Mouse (Mus musculus): Measurements from ENCODE around the gene Nfkbib. TPM values are rescaled to one million over a fixed set of nuclear protein-coding genes. Genes with fewer than 3 reads are reported as not detected.

Gene Nfkbib
- polyA plus RNA-seq, 1 experiment from 2014 or later: 70.2 TPM

DNA sequence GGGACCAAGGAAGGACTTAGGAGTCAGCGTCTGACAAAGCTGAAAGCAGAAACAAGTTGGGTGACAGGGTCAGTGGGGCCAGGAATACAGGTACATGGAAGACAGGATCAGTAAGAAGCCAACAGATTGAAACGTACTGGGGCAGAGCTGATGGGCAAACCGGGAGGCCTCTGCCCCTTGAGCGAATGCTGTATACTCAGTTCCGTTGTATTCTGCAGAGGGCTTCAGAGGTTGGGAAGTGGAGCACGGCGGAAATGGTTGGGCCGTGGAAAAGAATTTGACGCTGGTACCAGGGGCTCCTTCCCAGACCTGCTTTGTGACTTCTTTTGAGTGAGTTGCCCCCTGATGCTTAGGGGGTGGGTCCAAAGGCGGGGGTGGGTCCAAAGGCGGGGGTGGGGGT, 34.1 kb downstream of the Nfkbib start:
- peaks cover 7% of the 10 kb centered on the region; the same call in 1 of the 2 replicates for H3K27me3 ChIP-seq (replicated peaks; ENCODE audit: control insufficient read depth, insufficient read depth, low read length)
- peak overlapping the region; percentile 53; the same call in 1 of the 2 replicates for H3K9ac ChIP-seq (ENCODE audit: low read depth, low read length)
- peaks cover 7% of the 10 kb centered on the region for H3K9me3 ChIP-seq (ENCODE audit: control insufficient read depth, low read length)
- WGBS: 6% methylated on average over 11 of the region's 11 CpGs
- peaks cover 3% of the 10 kb centered on the region; the same call in 1 of the 2 replicates for H3K4me1 ChIP-seq (ENCODE audit: control insufficient read depth, insufficient read depth, low read depth, low read length)
- no peaks in the 10 kb centered on the region for H3K36me3 ChIP-seq (ENCODE audit: control insufficient read depth, insufficient read depth, low read length)
- no peak overlapping the region for H3K27ac ChIP-seq (ENCODE audit: low read depth, low read length)
- peak overlapping the region; percentile 62 for H3K4me2 ChIP-seq (ENCODE audit: low read length)
- no peak; the same call in 1 of the 2 replicates for ATAC-seq
- H3K4me3 ChIP-seq (ENCODE audit: low read length): peak overlapping the region; percentile 42

- Histone ChIP-seq H3K4me2 (ENCODE audit: low read length) (peak overlapping the region; percentile 62), H3K4me3 (ENCODE audit: low read length) (peak overlapping the region; percentile 42), H3K9me3 (ENCODE audit: control insufficient read depth, low read length) (peaks cover 7% of the 10 kb centered on the region), H3K36me3 (ENCODE audit: control insufficient read depth, insufficient read depth, low read length) (no peaks in the 10 kb centered on the region), H3K27me3 (replicated peaks; ENCODE audit: control insufficient read depth, insufficient read depth, low read length) (peaks cover 7% of the 10 kb centered on the region; the same call in 1 of the 2 replicates), H3K9ac (ENCODE audit: low read depth, low read length) (peak overlapping the region; percentile 53), H3K27ac (ENCODE audit: low read depth, low read length) (no peak overlapping the region), H3K4me1 (ENCODE audit: control insufficient read depth, insufficient read depth, low read depth, low read length) (peaks cover 9% of the 10 kb centered on the region; the same call in 1 of the 2 replicates)
- 4% methylated on average over 45 of the region's 58 CpGs for WGBS
- peak; percentile 83 for ATAC-seq
These were observed 34.8 kb downstream of the Nfkbib start for GRCm38 (mm10) chr7:28732341-28733142.

- Histone ChIP-seq H3K4me3 (ENCODE audit: low read length) (no peak overlapping the region), H3K9me3 (ENCODE audit: control insufficient read depth, low read length) (peaks cover 7% of the 10 kb centered on the region), H3K27me3 (replicated peaks; ENCODE audit: control insufficient read depth, insufficient read depth, low read length) (0 out of 2 replicates have a peak, but pooled peaks cover under 1% of the 10 kb centered on the region), H3K36me3 (ENCODE audit: control insufficient read depth, insufficient read depth, low read length) (no peaks in the 10 kb centered on the region), H3K9ac (ENCODE audit: low read depth, low read length) (0 out of 2 replicates have a peak overlapping the region, but pooled peaks have one; percentile 28), H3K27ac (ENCODE audit: low read depth, low read length) (no peak overlapping the region), H3K4me2 (ENCODE audit: low read length) (no peak overlapping the region), H3K4me1 (ENCODE audit: control insufficient read depth, insufficient read depth, low read depth, low read length) (peaks cover 7% of the 10 kb centered on the region; the same call in 1 of the 2 replicates)
- ATAC-seq: 0 out of 2 replicates have a peak, but pooled peaks have one; percentile 28
- 33% methylated on average over 10 of the region's 10 CpGs for WGBS
These were observed 39.5 kb downstream of the Nfkbib start for GRCm38 (mm10) chr7:28727649-28728340.

DNA sequence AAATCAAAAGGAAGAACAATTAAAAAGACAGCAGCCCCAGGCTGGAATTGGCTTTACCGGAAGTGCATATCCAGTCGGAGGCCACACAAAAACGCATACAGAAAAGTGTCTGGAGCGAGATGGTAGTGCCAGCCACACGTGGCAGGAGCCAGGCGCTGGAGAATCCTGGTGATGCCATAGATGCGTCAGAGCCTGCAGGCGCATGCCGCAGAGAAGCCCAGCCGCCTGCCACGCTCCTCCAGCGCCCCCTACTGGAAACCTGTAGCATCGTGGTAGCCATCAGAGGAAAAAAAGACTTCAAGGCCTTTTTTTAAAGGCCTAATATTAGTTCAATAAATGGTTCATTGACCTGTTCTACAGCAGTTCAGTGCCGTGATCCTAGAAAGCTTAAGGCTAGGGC, 40.7 kb downstream of the Nfkbib start:
- Histone ChIP-seq H3K4me2 (ENCODE audit: low read length) (peak overlapping the region; percentile 36), H3K9ac (ENCODE audit: low read depth, low read length) (0 out of 2 replicates have a peak overlapping the region, but pooled peaks have one; percentile 19), H3K36me3 (ENCODE audit: control insufficient read depth, insufficient read depth, low read length) (no peaks in the 10 kb centered on the region), H3K4me1 (ENCODE audit: control insufficient read depth, insufficient read depth, low read depth, low read length) (peaks cover 7% of the 10 kb centered on the region; the same call in 1 of the 2 replicates), H3K27ac (ENCODE audit: low read depth, low read length) (no peak overlapping the region), H3K27me3 (replicated peaks; ENCODE audit: control insufficient read depth, insufficient read depth, low read length) (no peaks in the 10 kb centered on the region), H3K9me3 (ENCODE audit: control insufficient read depth, low read length) (peaks cover 7% of the 10 kb centered on the region), H3K4me3 (ENCODE audit: low read length) (no peak overlapping the region)
- 9% methylated on average over 14 of the region's 14 CpGs for WGBS
- peak; percentile 70 for ATAC-seq

DNA sequence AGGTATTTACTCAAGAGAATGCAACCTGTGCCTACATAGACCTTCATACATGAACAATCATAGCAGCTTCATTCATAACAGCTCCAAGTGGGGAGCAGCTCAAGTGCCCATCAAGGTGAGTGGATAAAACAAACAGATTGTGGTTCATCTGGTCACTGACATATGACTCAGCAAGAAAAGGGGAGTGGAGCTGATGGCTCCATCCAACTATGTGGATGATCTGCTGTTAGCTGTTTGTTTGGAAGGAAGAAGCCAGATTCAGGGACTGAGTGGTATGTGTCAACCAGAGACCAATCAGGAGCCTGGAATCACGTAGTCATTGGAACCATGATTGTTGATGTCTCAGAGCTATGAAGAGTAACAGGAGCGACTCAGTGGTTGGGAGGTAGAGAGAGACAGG, 42.7 kb downstream of the Nfkbib start:
- H3K27me3 ChIP-seq (replicated peaks; ENCODE audit: control insufficient read depth, insufficient read depth, low read length): no peaks in the 10 kb centered on the region
- H3K4me1 ChIP-seq (ENCODE audit: control insufficient read depth, insufficient read depth, low read depth, low read length): peaks cover 7% of the 10 kb centered on the region; the same call in 1 of the 2 replicates
- no peak overlapping the region for H3K9ac ChIP-seq (ENCODE audit: low read depth, low read length)
- 93% methylated on average over 2 of the region's 2 CpGs for WGBS
- ATAC-seq: no peak
- no peak overlapping the region for H3K4me2 ChIP-seq (ENCODE audit: low read length)
- H3K9me3 ChIP-seq (ENCODE audit: control insufficient read depth, low read length): no peaks in the 10 kb centered on the region
- H3K36me3 ChIP-seq (ENCODE audit: control insufficient read depth, insufficient read depth, low read length): no peaks in the 10 kb centered on the region
- no peak overlapping the region for H3K4me3 ChIP-seq (ENCODE audit: low read length)
- no peak overlapping the region for H3K27ac ChIP-seq (ENCODE audit: low read depth, low read length)

- H3K4me1 ChIP-seq (ENCODE audit: control insufficient read depth, insufficient read depth, low read depth, low read length): no peaks in the 10 kb centered on the region
- no peak for ATAC-seq
- H3K4me3 ChIP-seq (ENCODE audit: low read length): no peak overlapping the region
- H3K4me2 ChIP-seq (ENCODE audit: low read length): no peak overlapping the region
- no peaks in the 10 kb centered on the region for H3K36me3 ChIP-seq (ENCODE audit: control insufficient read depth, insufficient read depth, low read length)
- no peak overlapping the region for H3K27ac ChIP-seq (ENCODE audit: low read depth, low read length)
- WGBS: 92% methylated on average over 7 of the region's 7 CpGs
- H3K9ac ChIP-seq (ENCODE audit: low read depth, low read length): no peak overlapping the region
- no peaks in the 10 kb centered on the region for H3K9me3 ChIP-seq (ENCODE audit: control insufficient read depth, low read length)
- H3K27me3 ChIP-seq (replicated peaks; ENCODE audit: control insufficient read depth, insufficient read depth, low read length): no peaks in the 10 kb centered on the region
These were observed 45.2 kb downstream of the Nfkbib start for GRCm38 (mm10) chr7:28722079-28722478.

DNA sequence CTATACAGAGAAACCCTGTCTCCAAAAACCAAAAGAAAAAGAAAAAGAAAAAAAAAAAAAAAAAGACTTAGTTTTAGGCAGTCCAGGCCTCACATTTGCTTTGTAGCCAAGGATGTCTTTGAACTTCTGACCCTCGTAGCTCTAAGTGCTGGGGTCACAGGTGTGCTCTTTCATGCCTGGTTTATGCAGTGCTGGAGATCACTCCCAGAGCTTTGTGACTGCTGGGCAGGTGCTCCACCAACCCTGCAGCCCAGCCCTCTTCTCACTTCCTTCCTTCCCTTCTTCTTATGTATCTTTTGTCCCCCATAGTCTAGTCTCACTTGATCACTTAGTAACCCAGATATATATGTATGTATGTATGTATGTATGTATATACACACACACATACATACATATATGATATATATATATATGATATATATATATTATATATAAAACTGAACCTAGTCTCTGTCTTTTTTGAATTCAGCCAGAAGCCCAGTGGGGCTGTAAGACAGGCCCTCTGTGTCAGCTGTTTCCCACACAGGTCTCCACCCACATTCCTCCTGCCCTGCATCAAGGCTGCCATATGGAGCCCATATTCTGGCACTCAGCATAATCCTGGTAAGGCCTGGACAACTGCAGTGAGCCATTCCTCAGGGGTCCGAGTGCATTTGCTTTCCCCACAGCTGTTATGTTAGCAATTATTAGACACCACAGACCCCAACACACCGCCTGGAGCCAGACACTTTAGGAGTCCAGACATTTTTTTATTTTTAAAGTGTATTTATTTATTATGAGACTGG, 46.4 kb downstream of the Nfkbib start:
- H3K27ac ChIP-seq (ENCODE audit: low read depth, low read length): no peak overlapping the region
- H3K4me3 ChIP-seq (ENCODE audit: low read length): no peak overlapping the region
- no peaks in the 10 kb centered on the region for H3K27me3 ChIP-seq (replicated peaks; ENCODE audit: control insufficient read depth, insufficient read depth, low read length)
- ATAC-seq: no peak
- WGBS: 55% methylated on average over 3 of the region's 3 CpGs
- H3K4me2 ChIP-seq (ENCODE audit: low read length): no peak overlapping the region
- H3K4me1 ChIP-seq (ENCODE audit: control insufficient read depth, insufficient read depth, low read depth, low read length): peaks cover 4% of the 10 kb centered on the region; the same call in 1 of the 2 replicates
- H3K36me3 ChIP-seq (ENCODE audit: control insufficient read depth, insufficient read depth, low read length): no peaks in the 10 kb centered on the region
- H3K9me3 ChIP-seq (ENCODE audit: control insufficient read depth, low read length): no peaks in the 10 kb centered on the region
- H3K9ac ChIP-seq (ENCODE audit: low read depth, low read length): no peak overlapping the region

GRCm38 (mm10) chr7:28719650-28720049, 47.7 kb downstream of the Nfkbib start:
- Histone ChIP-seq H3K9ac (ENCODE audit: low read depth, low read length) (no peak overlapping the region), H3K4me1 (ENCODE audit: control insufficient read depth, insufficient read depth, low read depth, low read length) (peaks cover 4% of the 10 kb centered on the region; the same call in 1 of the 2 replicates), H3K9me3 (ENCODE audit: control insufficient read depth, low read length) (no peaks in the 10 kb centered on the region), H3K4me2 (ENCODE audit: low read length) (no peak overlapping the region), H3K4me3 (ENCODE audit: low read length) (no peak overlapping the region), H3K36me3 (ENCODE audit: control insufficient read depth, insufficient read depth, low read length) (no peaks in the 10 kb centered on the region), H3K27me3 (replicated peaks; ENCODE audit: control insufficient read depth, insufficient read depth, low read length) (no peaks in the 10 kb centered on the region), H3K27ac (ENCODE audit: low read depth, low read length) (no peak overlapping the region)
- 90% methylated on average over 2 of the region's 2 CpGs for WGBS
- ATAC-seq: no peak

Data from hindbrain, embryonic 16.5 days (tissue).